Mouse (Mus musculus): ENCODE results near the gene Pate2.

DNA sequence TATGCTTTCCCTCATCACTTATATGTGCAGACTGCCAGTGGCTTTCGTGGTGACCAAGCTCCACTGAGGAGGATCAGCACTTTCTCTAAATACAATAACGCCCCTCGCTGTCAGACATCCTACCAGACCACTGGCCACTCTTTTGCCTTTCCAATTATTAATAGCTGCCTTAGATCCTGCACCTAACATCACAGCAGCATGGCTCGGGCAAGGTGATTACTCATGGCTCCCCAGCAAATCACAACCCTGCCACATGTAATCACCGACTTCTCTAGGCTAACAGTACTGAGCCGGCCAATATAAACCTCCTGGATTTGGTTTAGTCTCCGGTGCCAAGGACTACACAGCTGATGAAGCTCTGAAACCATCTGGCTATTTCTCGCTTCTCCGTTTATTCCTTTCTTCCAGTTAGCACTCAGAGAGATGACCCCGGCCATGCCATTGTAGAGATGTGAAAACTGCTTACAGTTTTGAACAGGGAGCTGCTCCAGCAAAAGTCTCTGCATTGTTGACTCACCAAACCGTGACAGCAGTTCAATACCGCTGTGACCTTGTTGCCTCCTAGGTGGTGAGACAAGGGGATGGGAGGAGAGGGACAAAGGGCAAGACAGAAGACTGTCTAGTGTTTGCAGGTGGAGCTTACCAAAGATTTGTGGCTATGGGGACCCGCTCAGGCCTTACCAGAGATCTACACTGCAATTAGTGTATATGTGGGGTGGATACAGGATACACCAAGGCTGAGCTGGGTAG, 30.9 kb upstream of the Pate2 start:
- TF ChIP-seq POLR2A (IDR thresholded peaks at IDR 0.05; ENCODE audit: control insufficient read depth, low read depth, low read length) (no peak), CTCF (IDR thresholded peaks at IDR 0.05; ENCODE audit: control insufficient read depth, insufficient read depth, insufficient replicate concordance, low read depth, low read length) (no peak)
